In genomic region chr5:147456491-147456890, GRCm38 (mm10) we compare ENCODE assay signal across 32 mouse cellular contexts. TPM values are rescaled to one million over a fixed set of nuclear protein-coding genes. Genes with fewer than 3 reads are reported as not detected.
DNase-seq lines count a peak whose midpoint lies in the region; ATAC-seq and TF ChIP-seq lines count a peak whose summit lies in the region.
"Had no signal": no experiment of that assay in that cellular context is flagged by ENCODE, and none has a peak within 500 bp of the region (broad histone marks: within the 10 kb centered on the region; RNA-seq: fewer than 3 reads in every experiment).

No protein-coding gene starts in this region.

- H3K4me3 ChIP-seq in kidney, embryonic 14.5 days (ENCODE audit: low read length), result no peak overlapping the region
- no peak overlapping the region for H3K4me3 ChIP-seq in MEL (ENCODE audit: control insufficient read depth in 1 of 2, insufficient read depth in 1 of 2, low read depth in 2 of 2, low read length in 2 of 2)
- no peak overlapping the region for H3K4me3 ChIP-seq in intestine, embryonic 15.5 days (replicated peaks)
- H3K4me3 ChIP-seq: embryonic facial prominence, embryonic 13.5 days; forebrain, embryonic 10.5 days; forebrain, embryonic 15.5 days; hindbrain, embryonic 13.5 days; limb, embryonic 10.5 days; limb, embryonic 15.5 days; liver, embryonic 15.5 days; lung, embryonic 15.5 days; midbrain, embryonic 10.5 days; myocyte; neural tube, embryonic 12.5 days had no signal

- no peak overlapping the region for H3K4me2 ChIP-seq in kidney, embryonic 14.5 days (replicated peaks; ENCODE audit: low read depth, low read length)
- H3K4me2 ChIP-seq in intestine, embryonic 15.5 days (replicated peaks), result no peak overlapping the region
- H3K4me2 ChIP-seq: embryonic facial prominence, embryonic 13.5 days; forebrain, embryonic 15.5 days; heart, embryonic 11.5 days; hindbrain, embryonic 13.5 days; limb, embryonic 15.5 days; liver, embryonic 15.5 days; lung, embryonic 15.5 days; neural tube, embryonic 12.5 days had no signal

- no peaks in the 10 kb centered on the region for H3K4me1 ChIP-seq in kidney, embryonic 14.5 days (ENCODE audit: control insufficient read depth, insufficient read depth, low read length)
- H3K4me1 ChIP-seq in MEL (ENCODE audit: control insufficient read depth in 1 of 2, insufficient read depth in 2 of 2, low read length in 2 of 2), result no peaks in the 10 kb centered on the region; a peak in 1 of 4 replicates
- H3K4me1 ChIP-seq in intestine, embryonic 15.5 days (replicated peaks), result no peaks in the 10 kb centered on the region
- H3K4me1 ChIP-seq: embryonic facial prominence, embryonic 13.5 days; forebrain, embryonic 15.5 days; limb, embryonic 15.5 days; liver, embryonic 15.5 days; midbrain, embryonic 10.5 days; neural tube, embryonic 12.5 days had no signal

- H3K27ac ChIP-seq in kidney, embryonic 14.5 days (ENCODE audit: low read depth, low read length), result no peak overlapping the region
- no peak overlapping the region for H3K27ac ChIP-seq in MEL (ENCODE audit: control insufficient read depth, low read depth, low read length)
- H3K27ac ChIP-seq in intestine, embryonic 15.5 days, result no peak overlapping the region
- H3K27ac ChIP-seq: embryonic facial prominence, embryonic 13.5 days; forebrain, embryonic 10.5 days; forebrain, embryonic 15.5 days; hindbrain, embryonic 13.5 days; limb, embryonic 10.5 days; limb, embryonic 15.5 days; liver, embryonic 15.5 days; lung, embryonic 15.5 days; midbrain, embryonic 10.5 days; neural tube, embryonic 12.5 days had no signal

- H3K9me3 ChIP-seq in kidney, embryonic 14.5 days (ENCODE audit: control insufficient read depth, low read length), result no peaks in the 10 kb centered on the region
- H3K9me3 ChIP-seq in MEL (replicated peaks; ENCODE audit: insufficient read depth, low read length), result no peaks in the 10 kb centered on the region
- no peaks in the 10 kb centered on the region for H3K9me3 ChIP-seq in intestine, embryonic 15.5 days
- H3K9me3 ChIP-seq: embryonic facial prominence, embryonic 13.5 days; forebrain, embryonic 10.5 days; forebrain, embryonic 15.5 days; hindbrain, embryonic 13.5 days; limb, embryonic 10.5 days; limb, embryonic 15.5 days; liver, embryonic 15.5 days; lung, embryonic 15.5 days; midbrain, embryonic 10.5 days; neural tube, embryonic 12.5 days had no signal

- TF ChIP-seq EP300 in MEL (IDR thresholded peaks at IDR 0.05; ENCODE audit: low read depth in 1 of 2, low read length in 2 of 2), result no peak

- peaks cover 8% of the 10 kb centered on the region; the same call in 1 of the 2 replicates for H3K79me2 ChIP-seq in MEL (ENCODE audit: control insufficient read depth, insufficient read depth, low read length, poor library complexity)

- no peak overlapping the region for H3K9ac ChIP-seq in kidney, embryonic 14.5 days (ENCODE audit: low read depth, low read length)
- H3K9ac ChIP-seq in MEL (ENCODE audit: control insufficient read depth, low read depth, low read length, poor library complexity, severe bottlenecking), result no peak overlapping the region
- H3K9ac ChIP-seq in intestine, embryonic 15.5 days, result no peak overlapping the region
- H3K9ac ChIP-seq: embryonic facial prominence, embryonic 13.5 days; forebrain, embryonic 15.5 days; hindbrain, embryonic 13.5 days; limb, embryonic 15.5 days; liver, embryonic 15.5 days; lung, embryonic 15.5 days; neural tube, embryonic 12.5 days had no signal

- 68% methylated on average over 4 of the region's 4 CpGs for WGBS in kidney, embryonic 14.5 days
- 76% methylated on average over 4 of the region's 4 CpGs for WGBS in intestine, embryonic 15.5 days

- no peak for TF ChIP-seq POLR2A in MEL (IDR thresholded peaks at IDR 0.05; ENCODE audit: control insufficient read depth in 1 of 2, insufficient read depth in 1 of 2, low read depth in 1 of 2, low read length in 2 of 2, poor library complexity in 1 of 2)

- intact Hi-C loops in left cerebral cortex, postnatal 10 days (cut with DNase I), result no loop called here

- ATAC-seq in kidney, embryonic 14.5 days (ENCODE audit: low FRiP score, low TSS enrichment), result no peak
- ATAC-seq in intestine, embryonic 15.5 days, result no peak
- ATAC-seq: forebrain, embryonic 15.5 days; intestine, postnatal 0 days; midbrain, embryonic 16.5 days had no signal

- no peaks in the 10 kb centered on the region for H3K27me3 ChIP-seq in kidney, embryonic 14.5 days (ENCODE audit: control insufficient read depth, insufficient read depth, low read length)
- no peaks in the 10 kb centered on the region for H3K27me3 ChIP-seq in MEL (ENCODE audit: control insufficient read depth in 1 of 2, insufficient read depth in 2 of 2, low read length in 2 of 2)
- H3K27me3 ChIP-seq in intestine, embryonic 15.5 days (replicated peaks), result no peaks in the 10 kb centered on the region
- H3K27me3 ChIP-seq: CH12.LX; embryonic facial prominence, embryonic 13.5 days; forebrain, embryonic 15.5 days; hindbrain, embryonic 13.5 days; limb, embryonic 15.5 days; liver, embryonic 15.5 days; lung, embryonic 15.5 days; neural tube, embryonic 12.5 days had no signal

- TF ChIP-seq CTCF in MEL (IDR thresholded peaks at IDR 0.05 in 2 of 3, conservative IDR thresholded peaks at IDR 0.05 in 1 of 3; ENCODE audit: control insufficient read depth in 1 of 3, insufficient read depth in 1 of 3, low read depth in 2 of 3, low read length in 3 of 3, poor library complexity in 1 of 3, severe bottlenecking in 1 of 3), result no peak

- H3K36me3 ChIP-seq in kidney, embryonic 14.5 days (ENCODE audit: control insufficient read depth, insufficient read depth, low read length), result peaks cover 22% of the 10 kb centered on the region
- peaks cover 0 to 52% of the 10 kb centered on the region in 2 experiments; a peak in 3 of 4 replicates for H3K36me3 ChIP-seq in MEL (ENCODE audit: control insufficient read depth in 1 of 2, insufficient read depth in 2 of 2, low read length in 2 of 2)
- H3K36me3 ChIP-seq in intestine, embryonic 15.5 days, result peaks cover 11% of the 10 kb centered on the region

- DNase-seq in kidney, adult 11 months, result peak; percentile 77
- DNase-seq in MEL (ENCODE audit: low read depth, low spot score), result no peak
- peak; percentile 82 for DNase-seq in kidney, adult 9 months
- peak; percentile 61 for DNase-seq in kidney, postnatal 14 days
- DNase-seq in layer of hippocampus, postnatal 10 days (ENCODE audit: low spot score in 2 of 2), result no peak
- DNase-seq in left cerebral cortex, postnatal 10 days (ENCODE audit: extremely low spot score in 1 of 2, low spot score in 2 of 2), result no peak
- DNase-seq: adrenal gland, postnatal 14 days; cerebellum, adult 11 months; cerebellum, adult 9-11 months; embryo, embryonic 11 days; gastrocnemius, postnatal 25 days; heart, adult 18-20 months; heart, postnatal 36 days; layer of hippocampus, postnatal 36 days; right cerebral cortex, adult 18-20 months had no signal

- TF ChIP-seq RAD21 in MEL (IDR thresholded peaks at IDR 0.05; ENCODE audit: low read depth, low read length), result no peak

TF ChIP-seq in MEL, 35 proteins besides CTCF, POLR2A, EP300 and RAD21:
- 0 out of 2 replicates have a peak, but pooled peaks have one; percentile 19 for TF ChIP-seq USF1 (IDR thresholded peaks at IDR 0.05; ENCODE audit: low read depth, low read length)
- no peak for TF ChIP-seq MAFK (IDR thresholded peaks at IDR 0.05; ENCODE audit: borderline replicate concordance, low read depth, low read length)
- TF ChIP-seq GATA1 (IDR thresholded peaks at IDR 0.05; ENCODE audit: low read depth, low read length), result no peak
- TF ChIP-seq USF2 (IDR thresholded peaks at IDR 0.05; ENCODE audit: borderline replicate concordance in 1 of 2, insufficient read depth in 1 of 2, low read depth in 1 of 2, low read length in 2 of 2), result no peak
- TF ChIP-seq MYC (IDR thresholded peaks at IDR 0.05; ENCODE audit: low read depth, low read length), result no peak
- TF ChIP-seq POLR2AphosphoS5 (IDR thresholded peaks at IDR 0.05; ENCODE audit: borderline replicate concordance, low read depth, low read length), result no peak

RNA-seq across cellular contexts. Expression of gene Pan3, which starts 26.5 kb away (rescaled TPM):
- 88.9 and 102 TPM in 2 replicates for polyA plus RNA-seq in kidney, embryonic 14.5 days (2014; fragmentation: Nextera tagmentation; extraction: Ambion mirVana)
- total RNA-seq in MEL (2012; rRNA removed), result 56.1 and 61.5 TPM in 2 replicates
- polyA plus RNA-seq in MEL (2012; ENCODE audit: insufficient read depth in 1 of 2, insufficient read length in 2 of 2, low read depth in 1 of 2, low replicate concordance in 2 of 2, missing spikeins in 1 of 2), result 10 to 100 TPM in 1 of 2 experiments, not detected in 1; 60.6 TPM
- polyA plus RNA-seq in intestine, embryonic 15.5 days (2015; fragmentation: Nextera tagmentation; extraction: Ambion mirVana), result 64.5 and 67.5 TPM in 2 replicates
- 10 to 100 TPM; 86.9 to 89.7 TPM for total RNA-seq in layer of hippocampus, postnatal 10 days (2021)
- total RNA-seq in left cerebral cortex, postnatal 10 days (2021), result 10 to 100 TPM; 85.0 to 96.8 TPM

RNA-seq across cellular contexts. Expression of gene Flt3, which starts 56.2 kb away (rescaled TPM):
- not detected in 2 replicates for polyA plus RNA-seq in kidney, embryonic 14.5 days (2014; fragmentation: Nextera tagmentation; extraction: Ambion mirVana)
- not detected in 2 replicates for total RNA-seq in MEL (2012; rRNA removed)
- polyA plus RNA-seq in MEL (2012; ENCODE audit: insufficient read depth in 1 of 2, insufficient read length in 2 of 2, low read depth in 1 of 2, low replicate concordance in 2 of 2, missing spikeins in 1 of 2), result under 1 TPM in 1 of 2 experiments, not detected in 1; 0.01 TPM
- polyA plus RNA-seq in intestine, embryonic 15.5 days (2015; fragmentation: Nextera tagmentation; extraction: Ambion mirVana), result 0.31 and 0.34 TPM in 2 replicates
- total RNA-seq in layer of hippocampus, postnatal 10 days (2021), result 1 to 10 TPM; 4.8 to 5.2 TPM
- total RNA-seq in left cerebral cortex, postnatal 10 days (2021), result 1 to 10 TPM; 2.2 to 2.6 TPM
- total RNA-seq: gastrocnemius, postnatal 25 days had no signal
- polyA plus RNA-seq: forebrain, embryonic 10.5 days had no signal

Comparison
In these comparisons a context has a peak if more than half of its experiments do, and no peak if none do; other contexts are left out.
1. DNase-seq: peak in kidney, adult 11 months (single experiment), kidney, adult 9 months (single experiment) and kidney, postnatal 14 days (single experiment); none in MEL (single experiment), layer of hippocampus, postnatal 10 days (0 of 2) and left cerebral cortex, postnatal 10 days (0 of 2).